Mouse (Mus musculus) heart, embryonic 14.5 days (tissue): Measurements from ENCODE around the gene Phf21b. TPM values are rescaled to one million over a fixed set of nuclear protein-coding genes. Genes with fewer than 3 reads are reported as not detected.
A peak's percentile ranks its signal among the peaks of the same experiment; 100 is the strongest.
"Not testable (repeated sequence)": the region's sequence is repeated elsewhere in the genome, so short reads cannot be mapped to it uniquely, and the experiment has no call there.

Experiments used
- ATAC-seq: fragments of 200-750 bp; cut with Nextera tagmentation; 2 replicates; pipeline ENCODE4 v1.8.0; 2017; ENCODE audit warnings: low read depth, moderate TSS enrichment; ENCODE audit not compliant: insufficient number of reproducible peaks, insufficient read depth, low FRiP score
- H3K27ac ChIP-seq, 2 experiments: fragments of 200-500 bp in 1 of 2; fragments of 300-500 bp in 1 of 2; sonication (generic) in 1 of 2; replicated peaks in 1 of 2; 2 replicates each; pipeline ENCODE4 v1.5.1; 2012 to 2014; ENCODE audit warnings: low read depth in 2 of 2, low read length in 2 of 2, control low read depth in 1 of 2, mild to moderate bottlenecking in 1 of 2, mixed read lengths in 1 of 2; ENCODE audit not compliant: control insufficient read depth in 1 of 2, insufficient read depth in 1 of 2
- H3K27me3 ChIP-seq: fragments of 300-500 bp; sonication (generic); 2 replicates; pipeline ENCODE4 v1.6.1; 2014; ENCODE audit warnings: mild to moderate bottlenecking, low read length, control low read depth; ENCODE audit not compliant: control insufficient read depth, insufficient read depth
- H3K36me3 ChIP-seq: fragments of 300-500 bp; sonication (generic); 2 replicates; pipeline ENCODE4 v1.6.1; 2014; ENCODE audit warnings: mild to moderate bottlenecking, control low read depth, low read length, mixed read lengths; ENCODE audit not compliant: control insufficient read depth, insufficient read depth
- H3K4me1 ChIP-seq, 2 experiments: fragments of 200-500 bp in 1 of 2; fragments of 300-500 bp in 1 of 2; sonication (generic) in 1 of 2; 2 replicates each; pipeline ENCODE4 v1.6.1; 2012 to 2014; ENCODE audit warnings: low read length in 2 of 2, control low read depth in 1 of 2, mixed read lengths in 1 of 2; ENCODE audit not compliant: control insufficient read depth in 2 of 2, insufficient read depth in 2 of 2
- H3K4me2 ChIP-seq: fragments of 300-500 bp; sonication (generic); 2 replicates; pipeline ENCODE4 v1.6.1; 2014; ENCODE audit warnings: mild to moderate bottlenecking, low read length
- H3K4me3 ChIP-seq, 2 experiments: fragments of 200-500 bp in 1 of 2; fragments of 300-500 bp in 1 of 2; sonication (generic) in 1 of 2; 2 replicates each; pipeline ENCODE4 v1.5.1; 2012 to 2014; ENCODE audit warnings: low read length in 2 of 2, mild to moderate bottlenecking in 2 of 2, control low read depth in 1 of 2, low read depth in 1 of 2, moderate library complexity in 1 of 2; ENCODE audit not compliant: control insufficient read depth in 1 of 2, insufficient read depth in 1 of 2
- H3K9ac ChIP-seq: fragments of 300-500 bp; sonication (generic); 2 replicates; pipeline ENCODE4 v1.6.1; 2014; ENCODE audit warnings: mild to moderate bottlenecking, low read length
- H3K9me3 ChIP-seq: fragments of 300-500 bp; sonication (generic); 2 replicates; pipeline ENCODE4 v1.6.1; 2016; ENCODE audit warnings: low read length, control low read depth; ENCODE audit not compliant: control insufficient read depth
- WGBS: fragments of 180-500 bp; shearing (Covaris S2); extraction: QIAGEN DNeasy Blood & Tissue Kit; methylation state at CpG from one replicate; pipeline ENCODE4 v1.1.7; 2014; 5-methylcytosine and 5-hydroxymethylcytosine counted together
- polyA plus RNA-seq: library from polyadenylated mRNA; unstranded; fragments of >200 nt; fragmentation: Nextera tagmentation; extraction: Ambion mirVana; gene quantifications from 2 replicates; pipeline ENCODE4 v1.2.1, GENCODE M21; 2014

Phf21b gene
- polyA plus RNA-seq = 0.24 and 0.46 TPM in 2 replicates

GRCm38 (mm10) chr15:84856006-84856995, at the start of gene Phf21b:
Gene Phf21b (minus strand): TSS chr15:84856049.
- Histone ChIP-seq H3K4me2 (peak within 1 kb of the TSS; percentile 100), H3K4me1 (peaks cover 14 to 26% of the 10 kb centered on the region in 2 experiments), H3K36me3 (no peaks in the 10 kb centered on the region), H3K27ac (peak within 1 kb of the TSS; percentile 51 to 77; a peak in 3 of 4 replicates), H3K9ac (peak within 1 kb of the TSS; percentile 77), H3K4me3 (peak within 1 kb of the TSS; percentile 69 to 90), H3K27me3 (peaks cover 31% of the 10 kb centered on the region), H3K9me3 (no peaks in the 10 kb centered on the region)
- ATAC-seq = peak; percentile 66
- WGBS = under 1% methylated on average over 76 of the region's 76 CpGs

GRCm38 (mm10) chr15:84903843-84904385, 48.1 kb upstream of the Phf21b start:
- no peak overlapping the region for H3K9ac ChIP-seq
- no peaks in the 10 kb centered on the region for H3K9me3 ChIP-seq
- H3K27me3 ChIP-seq = no peaks in the 10 kb centered on the region
- H3K4me2 ChIP-seq = no peak overlapping the region
- no peak overlapping the region for H3K27ac ChIP-seq
- H3K4me1 ChIP-seq = no peaks in the 10 kb centered on the region
- WGBS = 65% methylated on average over 7 of the region's 7 CpGs
- ATAC-seq = no peak
- no peaks in the 10 kb centered on the region for H3K36me3 ChIP-seq
- no peak overlapping the region for H3K4me3 ChIP-seq

- WGBS = 12% methylated on average over 7 of the region's 7 CpGs
- H3K27me3 ChIP-seq = no peaks in the 10 kb centered on the region
- no peak for ATAC-seq
- no peak overlapping the region for H3K27ac ChIP-seq
- H3K9ac ChIP-seq = no peak overlapping the region
- no peak overlapping the region for H3K4me2 ChIP-seq
- H3K9me3 ChIP-seq = 0 out of 2 replicates have a peak, but pooled peaks cover 2% of the 10 kb centered on the region
- peaks cover 0 to 3% of the 10 kb centered on the region in 2 experiments; a peak in 1 of 4 replicates for H3K4me1 ChIP-seq
- no peaks in the 10 kb centered on the region for H3K36me3 ChIP-seq
- no peak overlapping the region for H3K4me3 ChIP-seq
These were observed 42.2 kb upstream of the Phf21b start for GRCm38 (mm10) chr15:84898077-84898476.

- Histone ChIP-seq H3K27me3 (no peaks in the 10 kb centered on the region), H3K4me2 (no peak overlapping the region), H3K4me1 (peaks cover 0 to 3% of the 10 kb centered on the region in 2 experiments; a peak in 1 of 4 replicates), H3K36me3 (no peaks in the 10 kb centered on the region), H3K27ac (no peak overlapping the region), H3K9ac (no peak overlapping the region), H3K9me3 (0 out of 2 replicates have a peak, but pooled peaks cover 2% of the 10 kb centered on the region), H3K4me3 (no peak overlapping the region)
- no peak for ATAC-seq
- WGBS = 76% methylated on average over 1 of the region's 1 CpGs
These were observed 40.8 kb upstream of the Phf21b start for GRCm38 (mm10) chr15:84896664-84897063.

- not testable (repeated sequence) for H3K9ac ChIP-seq, ATAC-seq, H3K4me1 ChIP-seq, H3K9me3 ChIP-seq, H3K36me3 ChIP-seq, H3K27me3 ChIP-seq, H3K27ac ChIP-seq, H3K4me3 ChIP-seq, H3K4me2 ChIP-seq
- WGBS = 69% methylated on average over 10 of the region's 10 CpGs
These were observed 40.4 kb upstream of the Phf21b start for GRCm38 (mm10) chr15:84896216-84896615.

GRCm38 (mm10) chr15:84891658-84892057, 35.8 kb upstream of the Phf21b start:
- Histone ChIP-seq H3K36me3 (no peaks in the 10 kb centered on the region), H3K27ac (no peak overlapping the region), H3K27me3 (no peaks in the 10 kb centered on the region), H3K4me3 (no peak overlapping the region), H3K9me3 (0 out of 2 replicates have a peak, but pooled peaks cover 2% of the 10 kb centered on the region), H3K9ac (no peak overlapping the region), H3K4me2 (no peak overlapping the region), H3K4me1 (no peaks in the 10 kb centered on the region)
- 3% methylated on average over 3 of the region's 3 CpGs for WGBS
- no peak for ATAC-seq

- ATAC-seq = no peak
- WGBS = 39% methylated on average over 3 of the region's 3 CpGs
- H3K27me3 ChIP-seq = no peaks in the 10 kb centered on the region
These were observed 35.4 kb upstream of the Phf21b start for GRCm38 (mm10) chr15:84891246-84891645.

More at GRCm38 (mm10) chr15:84891246-84891645, 35.4 kb upstream of the Phf21b start:
- Histone ChIP-seq H3K4me1 (no peaks in the 10 kb centered on the region), H3K4me3 (no peak overlapping the region), H3K27ac (no peak overlapping the region), H3K9me3 (0 out of 2 replicates have a peak, but pooled peaks cover 2% of the 10 kb centered on the region), H3K9ac (no peak overlapping the region), H3K4me2 (no peak overlapping the region), H3K36me3 (no peaks in the 10 kb centered on the region)
